Mouse (Mus musculus) E14TG2a.4 (cell line): Measurements from ENCODE around the gene Zfp646.

Source experiments
- CTCF ChIP-seq: conservative IDR thresholded peaks from 2 replicates; pipeline ENCODE4 v1.5.1; 2014; ENCODE audit warnings: low read length
- POU5F1 ChIP-seq: IDR thresholded peaks from 2 replicates; pipeline ENCODE4 v1.6.1; 2014; ENCODE audit warnings: low read length, borderline replicate concordance

DNA sequence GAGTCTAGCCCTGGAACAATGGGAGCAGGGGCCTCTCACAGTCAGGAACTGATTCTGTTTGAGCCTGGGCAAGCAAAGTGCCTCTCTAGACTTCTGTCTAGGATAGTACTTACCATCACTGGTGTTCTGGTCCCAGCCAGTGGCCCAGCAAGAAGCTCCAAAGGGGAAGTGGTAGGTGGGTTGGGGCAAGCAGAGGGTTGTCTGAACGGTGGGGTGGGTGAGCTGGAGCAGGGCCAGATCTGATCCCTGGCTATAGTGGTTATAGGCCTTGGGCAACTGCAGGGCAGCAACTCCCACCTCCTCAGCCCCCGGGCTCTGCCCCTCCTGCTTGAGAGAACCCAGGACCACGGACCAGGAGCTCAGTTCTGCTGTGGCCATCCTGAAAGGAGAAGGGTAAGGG lies 12.8 kb downstream of the Zfp646 start:
- TF ChIP-seq POU5F1 (no peak), CTCF (no peak)
